Mouse (Mus musculus): Measurements from ENCODE around the gene Vamp4. TPM values are rescaled to one million over a fixed set of nuclear protein-coding genes. Genes with fewer than 3 reads are reported as not detected.
A peak's percentile ranks its signal among the peaks of the same experiment; 100 is the strongest.

The Vamp4 gene
- total and polyA plus RNA-seq, 3 experiments: 9.6 to 17.1 TPM; not detected in 1

- TF ChIP-seq EP300 (IDR thresholded peaks at IDR 0.05; ENCODE audit: low read depth in 1 of 2, low read length in 2 of 2): no peak
- TF ChIP-seq SMC3 (IDR thresholded peaks at IDR 0.05; ENCODE audit: low read depth, low read length): peak; percentile 42
- TF ChIP-seq NELFE (IDR thresholded peaks at IDR 0.05; ENCODE audit: low read depth, low read length): no peak
- TF ChIP-seq POLR2AphosphoS2 (IDR thresholded peaks at IDR 0.05; ENCODE audit: low read length): no peak; the same call in 1 of the 2 replicates
- TF ChIP-seq RAD21 (IDR thresholded peaks at IDR 0.05; ENCODE audit: low read depth, low read length): peak; percentile 45
- TF ChIP-seq CTCF (IDR thresholded peaks at IDR 0.05 in 2 of 3, conservative IDR thresholded peaks at IDR 0.05 in 1 of 3; ENCODE audit: control insufficient read depth in 1 of 3, insufficient read depth in 1 of 3, low read depth in 2 of 3, low read length in 3 of 3, poor library complexity in 1 of 3, severe bottlenecking in 1 of 3): peak; percentile 32 to 51 (median 39); a peak in 4 of 6 replicates
- TF ChIP-seq ZKSCAN1 (IDR thresholded peaks at IDR 0.05; ENCODE audit: low read depth, low read length): no peak
- peak; percentile 34 for TF ChIP-seq ZC3H11A (IDR thresholded peaks at IDR 0.05; ENCODE audit: low read depth, low read length)
- TF ChIP-seq NRF1 (IDR thresholded peaks at IDR 0.05; ENCODE audit: insufficient read depth, low read depth, low read length, poor library complexity, severe bottlenecking): no peak
- H3K4me3 ChIP-seq (ENCODE audit: control insufficient read depth in 1 of 2, insufficient read depth in 1 of 2, low read depth in 2 of 2, low read length in 2 of 2): no peak overlapping the region
- H3K79me2 ChIP-seq (ENCODE audit: control insufficient read depth, insufficient read depth, low read length, poor library complexity): no peaks in the 10 kb centered on the region
- DNase-seq (ENCODE audit: low read depth, low spot score): peak; percentile 23
- no peak overlapping the region for H3K27ac ChIP-seq (ENCODE audit: control insufficient read depth, low read depth, low read length)
- H3K27me3 ChIP-seq (ENCODE audit: control insufficient read depth in 1 of 2, insufficient read depth in 2 of 2, low read length in 2 of 2): no peaks in the 10 kb centered on the region
- H3K36me3 ChIP-seq (ENCODE audit: control insufficient read depth in 1 of 2, insufficient read depth in 2 of 2, low read length in 2 of 2): peaks cover 0 to under 1% of the 10 kb centered on the region in 2 experiments; a peak in 2 of 4 replicates
- H3K4me1 ChIP-seq (ENCODE audit: control insufficient read depth in 1 of 2, insufficient read depth in 2 of 2, low read length in 2 of 2): no peaks in the 10 kb centered on the region
- no peak overlapping the region for H3K9ac ChIP-seq (ENCODE audit: control insufficient read depth, low read depth, low read length, poor library complexity, severe bottlenecking)
- no peaks in the 10 kb centered on the region for H3K9me3 ChIP-seq (replicated peaks; ENCODE audit: insufficient read depth, low read length)
Measured at GRCm38 (mm10) chr1:162531584-162531983, 38.7 kb upstream of the Vamp4 start.

GRCm38 (mm10) chr1:162532330-162532729 is 38.0 kb upstream of the Vamp4 start:
- H3K4me3 ChIP-seq (ENCODE audit: control insufficient read depth in 1 of 2, insufficient read depth in 1 of 2, low read depth in 2 of 2, low read length in 2 of 2): no peak overlapping the region
- H3K9me3 ChIP-seq (replicated peaks; ENCODE audit: insufficient read depth, low read length): no peaks in the 10 kb centered on the region
- no peaks in the 10 kb centered on the region for H3K79me2 ChIP-seq (ENCODE audit: control insufficient read depth, insufficient read depth, low read length, poor library complexity)
- TF ChIP-seq TBP (IDR thresholded peaks at IDR 0.05; ENCODE audit: low read depth, low read length) (no peak), MAX (IDR thresholded peaks at IDR 0.05; ENCODE audit: low read length) (no peak), MXI1 (IDR thresholded peaks at IDR 0.05; ENCODE audit: low read depth, low read length) (no peak), USF1 (IDR thresholded peaks at IDR 0.05; ENCODE audit: low read depth, low read length) (no peak), NRF1 (IDR thresholded peaks at IDR 0.05; ENCODE audit: insufficient read depth, low read depth, low read length, poor library complexity, severe bottlenecking) (no peak), BHLHE40 (IDR thresholded peaks at IDR 0.05; ENCODE audit: borderline replicate concordance, low read depth, low read length) (no peak), CHD2 (IDR thresholded peaks at IDR 0.05; ENCODE audit: low read length) (no peak), RAD21 (IDR thresholded peaks at IDR 0.05; ENCODE audit: low read depth, low read length) (no peak), EP300 (IDR thresholded peaks at IDR 0.05; ENCODE audit: low read depth in 1 of 2, low read length in 2 of 2) (no peak), ETS1 (IDR thresholded peaks at IDR 0.05; ENCODE audit: low read depth, low read length) (no peak), JUND (IDR thresholded peaks at IDR 0.05; ENCODE audit: low read depth, low read length) (no peak), MAFK (IDR thresholded peaks at IDR 0.05; ENCODE audit: borderline replicate concordance, low read depth, low read length) (no peak), E2F4 (IDR thresholded peaks at IDR 0.05; ENCODE audit: borderline replicate concordance, low read depth, low read length) (no peak), MYB (IDR thresholded peaks at IDR 0.05; ENCODE audit: low read depth, low read length) (no peak), ZNF384 (IDR thresholded peaks at IDR 0.05; ENCODE audit: low read depth, low read length) (no peak), ZMIZ1 (IDR thresholded peaks at IDR 0.05; ENCODE audit: low read depth, low read length) (no peak), UBTF (IDR thresholded peaks at IDR 0.05; ENCODE audit: borderline replicate concordance, insufficient read depth, low read depth, low read length) (no peak), MEF2A (IDR thresholded peaks at IDR 0.05; ENCODE audit: extremely low read depth, insufficient replicate concordance, low read depth, low read length, poor library complexity, severe bottlenecking) (no peak), CTCF (IDR thresholded peaks at IDR 0.05 in 2 of 3, conservative IDR thresholded peaks at IDR 0.05 in 1 of 3; ENCODE audit: control insufficient read depth in 1 of 3, insufficient read depth in 1 of 3, low read depth in 2 of 3, low read length in 3 of 3, poor library complexity in 1 of 3, severe bottlenecking in 1 of 3) (no peak)
- H3K4me1 ChIP-seq (ENCODE audit: control insufficient read depth in 1 of 2, insufficient read depth in 2 of 2, low read length in 2 of 2): no peaks in the 10 kb centered on the region
- no peaks in the 10 kb centered on the region for H3K27me3 ChIP-seq (ENCODE audit: control insufficient read depth in 1 of 2, insufficient read depth in 2 of 2, low read length in 2 of 2)
- no peak overlapping the region for H3K9ac ChIP-seq (ENCODE audit: control insufficient read depth, low read depth, low read length, poor library complexity, severe bottlenecking)
- peaks cover 0 to 3% of the 10 kb centered on the region in 2 experiments; a peak in 2 of 4 replicates for H3K36me3 ChIP-seq (ENCODE audit: control insufficient read depth in 1 of 2, insufficient read depth in 2 of 2, low read length in 2 of 2)
- H3K27ac ChIP-seq (ENCODE audit: control insufficient read depth, low read depth, low read length): no peak overlapping the region
- no peak for DNase-seq (ENCODE audit: low read depth, low spot score)

All from MEL (cell line).